Mouse (Mus musculus) brain, embryonic 14.5 days (tissue): ENCODE measurements around the gene Ppp5c.

Experiments
- CTCF ChIP-seq: fragments of 200-500 bp; IDR thresholded peaks from 2 replicates; pipeline ENCODE4 v1.5.1; 2012; ENCODE audit warnings: inconsistent platforms, mild to moderate bottlenecking, moderate library complexity, borderline replicate concordance; ENCODE audit not compliant: insufficient read depth, insufficient read length; ENCODE audit errors: extremely low read depth
- POLR2A ChIP-seq: fragments of 200-500 bp; IDR thresholded peaks from 2 replicates; pipeline ENCODE4 v1.6.1; 2012; ENCODE audit warnings: mild to moderate bottlenecking, inconsistent platforms, borderline replicate concordance; ENCODE audit not compliant: poor library complexity, insufficient read depth, insufficient read length, severe bottlenecking; ENCODE audit errors: extremely low read depth

DNA sequence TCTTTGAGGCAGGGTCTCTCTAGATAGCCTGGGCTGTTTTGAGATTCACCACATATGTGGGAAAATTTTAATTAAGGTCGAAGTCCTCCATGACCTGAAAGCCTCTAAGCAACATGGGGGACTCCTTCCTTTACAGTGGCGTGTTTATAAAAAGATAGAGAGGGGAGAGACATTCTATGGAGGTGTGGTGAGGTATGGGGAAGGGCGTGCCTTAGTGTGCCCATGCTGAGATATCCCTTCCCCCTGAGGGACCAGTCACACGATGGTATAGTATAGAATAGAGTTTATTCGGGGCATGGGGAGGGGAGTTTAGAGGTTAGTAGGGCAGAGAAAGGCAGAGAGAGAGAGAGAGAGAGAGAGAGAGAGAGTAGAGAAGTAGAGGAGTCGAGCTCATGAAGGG, 49.6 kb downstream of the Ppp5c start:
- no peak for TF ChIP-seq CTCF
- no peak for TF ChIP-seq POLR2A
